Mouse (Mus musculus) left cerebral cortex, adult 8-10 months (tissue): ENCODE measurements around the gene Synpr. TPM values are rescaled to one million over a fixed set of nuclear protein-coding genes. Genes with fewer than 3 reads are reported as not detected.

Source experiments
- DNase-seq, 2 experiments: peaks; one replicate each; pipeline ENCODE4 v3.0.0; 2022; ENCODE audit warnings: low spot score in 2 of 2
- total RNA-seq, 4 experiments: library from RNA; stranded (reverse); gene quantifications; 2 replicates each; pipeline ENCODE4 v1.2.4; 2022

The Synpr gene
- total RNA-seq, 4 experiments from 2014 or later, result 121 to 163 (median 141) TPM

DNA sequence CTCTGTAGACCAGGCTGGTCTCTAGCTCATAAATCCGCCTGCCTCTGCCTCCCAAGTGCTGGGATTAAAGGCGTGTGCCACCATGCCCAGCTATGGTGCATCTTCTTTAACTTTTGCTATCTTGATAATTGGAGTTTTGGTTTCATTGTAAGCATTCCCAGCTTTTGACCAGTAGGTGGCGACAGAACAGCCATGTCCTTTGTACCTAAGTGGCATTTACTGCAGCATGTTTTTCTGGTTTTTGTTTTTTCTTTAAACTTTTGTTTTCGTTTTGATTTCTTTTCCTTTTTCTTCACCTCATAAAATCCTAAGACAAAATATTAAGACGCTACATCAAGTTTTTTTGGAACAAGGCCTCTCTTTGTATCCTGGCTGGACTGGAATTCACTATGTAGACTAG is 69.6 kb downstream of the Synpr start:
- DNase-seq, result no peak

DNA sequence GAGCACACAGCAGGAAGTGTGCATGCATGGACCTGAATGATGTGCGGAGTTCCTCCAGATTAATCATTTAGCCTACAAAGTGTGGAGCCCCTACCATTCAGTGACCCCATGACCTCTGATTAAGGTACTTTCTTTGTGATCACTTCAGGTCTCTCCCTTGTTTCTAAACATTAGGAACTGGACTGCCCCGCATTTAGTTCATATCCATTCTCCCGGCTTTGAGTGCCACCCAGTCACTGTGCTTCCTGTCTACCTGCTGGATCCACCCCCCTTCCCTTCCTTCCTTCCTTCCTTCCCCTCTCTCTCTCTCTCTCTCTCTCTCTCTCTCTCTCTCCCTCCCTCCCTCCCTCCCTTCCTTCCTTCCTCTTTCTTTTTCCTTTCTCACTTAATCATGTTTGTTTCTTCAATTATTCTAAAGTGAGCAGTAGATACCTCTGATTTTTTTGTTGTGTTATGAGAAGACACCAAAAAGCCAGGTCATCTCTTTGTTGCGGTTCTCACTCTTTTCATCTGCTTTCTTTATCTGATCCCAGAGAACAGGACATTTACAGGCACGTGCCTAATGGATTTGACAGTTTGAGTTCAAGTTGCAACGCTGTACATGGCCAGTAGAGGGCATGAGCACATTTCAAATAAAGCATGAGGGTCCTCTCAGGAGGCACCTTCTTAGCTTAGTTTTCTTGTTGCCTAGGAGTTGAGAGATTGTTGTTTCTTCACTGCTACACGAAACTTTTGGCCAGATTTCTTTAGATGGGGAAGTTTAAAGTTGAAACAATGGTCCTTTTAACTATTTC is 71.2 kb downstream of the Synpr start:
- peak in 1 of 2 experiments; percentile 30 for DNase-seq

DNA sequence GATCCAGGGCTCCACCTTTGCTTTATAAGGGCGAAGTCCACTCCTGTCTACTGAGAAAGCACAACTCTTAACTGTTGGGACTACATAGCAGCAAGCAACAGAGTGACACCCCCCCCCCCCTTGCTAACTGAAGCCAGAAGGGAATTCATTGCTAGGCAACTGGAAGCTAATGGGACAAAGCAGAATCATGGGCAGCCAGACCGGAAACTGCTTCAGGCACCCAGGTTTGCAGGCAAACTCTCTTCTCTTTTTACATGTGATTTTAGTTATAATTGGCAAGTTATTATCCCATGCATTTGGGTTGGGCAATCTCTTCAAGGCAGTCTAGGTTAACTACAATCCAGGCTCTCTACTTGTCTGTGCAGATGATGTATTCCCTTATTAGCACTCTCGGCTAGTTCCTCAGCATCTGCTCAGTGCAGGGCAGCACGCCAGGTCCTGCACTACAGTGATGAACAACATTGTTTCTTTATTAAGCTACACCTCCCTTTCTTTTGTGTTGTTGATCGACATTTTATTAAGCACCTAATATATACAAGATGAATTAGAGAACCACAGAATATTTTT is 72.6 kb downstream of the Synpr start:
- no peak for DNase-seq

DNA sequence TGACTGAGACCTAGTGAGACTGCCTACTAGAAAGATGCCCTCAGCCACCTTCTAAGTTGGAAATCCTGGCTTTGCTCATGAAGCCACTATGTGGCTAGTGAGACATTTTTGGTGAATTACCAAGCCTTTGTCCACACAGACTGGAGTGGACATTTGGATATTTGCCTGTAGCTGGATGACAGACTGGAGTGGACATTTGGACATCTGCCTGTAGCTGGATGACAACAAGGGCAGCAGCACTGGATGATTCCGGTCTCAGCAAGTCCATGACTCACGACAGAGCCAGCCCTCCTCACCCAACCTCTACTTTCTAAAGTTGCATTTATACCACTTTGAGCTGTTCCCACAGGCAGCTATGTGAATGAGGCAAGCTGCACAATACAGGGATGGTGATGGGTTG is 73.5 kb downstream of the Synpr start:
- no peak for DNase-seq

DNA sequence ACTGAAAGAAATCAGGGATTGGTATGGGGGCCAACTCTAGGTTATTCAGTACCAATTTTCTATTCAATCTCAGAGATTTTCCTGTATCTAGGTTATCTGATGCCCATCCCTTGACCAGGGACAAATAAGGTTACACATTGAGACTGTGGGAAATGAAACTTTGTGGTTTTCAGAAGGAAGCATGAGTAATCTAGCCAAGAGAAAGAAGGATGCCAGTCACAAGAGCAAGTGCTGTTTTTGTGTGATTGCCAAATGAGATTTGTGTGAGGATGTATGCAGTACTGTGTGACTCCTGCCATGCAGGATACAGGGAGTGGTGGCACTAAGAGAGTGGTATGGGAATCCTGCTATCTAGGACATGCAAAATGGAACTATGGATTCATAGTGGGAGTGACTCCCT is 76.6 kb downstream of the Synpr start:
- DNase-seq, result no peak

DNA sequence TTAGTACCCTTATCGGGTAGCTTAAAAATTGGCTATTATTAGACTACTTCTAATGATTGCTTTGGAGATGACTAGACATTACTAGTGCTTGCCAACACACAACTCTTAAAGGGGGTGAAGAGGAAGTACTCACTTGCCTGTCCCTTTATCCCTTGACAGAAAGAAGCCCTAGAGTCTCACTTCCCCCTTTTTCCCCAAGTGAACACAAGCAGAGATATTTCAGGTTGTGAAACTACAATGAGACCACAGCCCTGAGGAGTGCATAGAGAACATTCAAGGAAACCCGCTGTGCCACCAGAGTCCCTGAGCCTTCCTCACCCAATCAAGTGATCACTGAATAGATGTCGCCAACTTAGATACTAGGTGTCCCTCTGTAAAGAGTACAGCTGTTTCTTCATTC is 77.1 kb downstream of the Synpr start:
- no peak for DNase-seq

DNA sequence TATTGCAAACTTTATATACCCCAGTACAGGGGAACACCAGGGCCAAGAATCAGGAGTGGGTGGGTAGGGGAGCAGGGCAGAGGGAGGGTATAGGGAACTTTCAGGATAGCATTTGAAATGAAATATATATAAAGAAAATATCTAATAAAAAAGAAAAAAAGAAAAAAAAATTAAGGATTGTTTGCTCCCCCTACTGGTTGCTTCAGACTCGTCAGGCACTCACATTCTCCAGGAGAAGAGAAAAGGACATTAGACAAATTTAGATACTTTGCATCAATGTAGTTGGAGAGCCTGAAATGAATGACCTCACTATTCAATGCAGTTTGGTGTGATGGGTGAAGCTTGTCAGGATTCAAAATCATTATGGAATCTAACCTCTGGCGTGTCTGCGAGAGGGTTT is 83.7 kb downstream of the Synpr start:
- no peak for DNase-seq

DNA sequence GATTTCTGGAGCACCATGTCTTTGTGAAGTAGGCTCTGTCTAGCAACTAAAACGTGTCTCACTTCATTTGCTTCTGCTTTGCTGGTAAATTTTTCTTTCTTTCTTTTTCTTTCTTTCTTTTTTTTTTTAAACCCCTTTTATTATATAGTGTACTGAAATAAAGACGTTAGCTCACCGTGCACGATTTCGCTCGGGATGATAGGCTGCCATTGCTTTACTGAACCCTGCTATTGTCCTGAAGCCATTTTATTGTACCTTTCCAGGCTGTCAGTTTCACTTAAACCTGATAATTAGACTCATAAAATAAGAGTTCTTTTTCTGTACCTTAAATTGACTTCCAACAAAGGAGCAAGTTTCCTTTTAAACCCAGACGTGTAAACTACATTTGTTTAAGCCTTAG is 104.5 kb downstream of the Synpr start:
- no peak for DNase-seq

DNA sequence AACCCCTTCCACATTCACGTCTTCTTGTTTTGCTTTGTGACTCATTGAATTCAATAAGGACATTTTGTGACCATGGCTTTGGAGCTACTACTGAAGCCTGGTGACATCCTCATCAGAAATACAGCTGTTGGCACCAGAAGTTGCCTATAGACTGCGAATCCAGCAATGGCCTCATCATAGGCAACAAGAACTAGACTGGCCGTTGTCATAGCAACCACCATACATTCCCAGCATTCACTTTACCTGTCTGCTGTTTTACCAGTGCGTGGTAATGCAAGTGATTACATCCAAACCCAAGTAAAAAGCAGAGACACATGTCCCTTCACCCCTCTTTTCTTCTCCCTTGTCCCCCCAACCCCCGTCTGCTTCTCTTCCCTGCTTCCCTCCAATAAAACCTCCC is 105.4 kb downstream of the Synpr start:
- no peak for DNase-seq

DNA sequence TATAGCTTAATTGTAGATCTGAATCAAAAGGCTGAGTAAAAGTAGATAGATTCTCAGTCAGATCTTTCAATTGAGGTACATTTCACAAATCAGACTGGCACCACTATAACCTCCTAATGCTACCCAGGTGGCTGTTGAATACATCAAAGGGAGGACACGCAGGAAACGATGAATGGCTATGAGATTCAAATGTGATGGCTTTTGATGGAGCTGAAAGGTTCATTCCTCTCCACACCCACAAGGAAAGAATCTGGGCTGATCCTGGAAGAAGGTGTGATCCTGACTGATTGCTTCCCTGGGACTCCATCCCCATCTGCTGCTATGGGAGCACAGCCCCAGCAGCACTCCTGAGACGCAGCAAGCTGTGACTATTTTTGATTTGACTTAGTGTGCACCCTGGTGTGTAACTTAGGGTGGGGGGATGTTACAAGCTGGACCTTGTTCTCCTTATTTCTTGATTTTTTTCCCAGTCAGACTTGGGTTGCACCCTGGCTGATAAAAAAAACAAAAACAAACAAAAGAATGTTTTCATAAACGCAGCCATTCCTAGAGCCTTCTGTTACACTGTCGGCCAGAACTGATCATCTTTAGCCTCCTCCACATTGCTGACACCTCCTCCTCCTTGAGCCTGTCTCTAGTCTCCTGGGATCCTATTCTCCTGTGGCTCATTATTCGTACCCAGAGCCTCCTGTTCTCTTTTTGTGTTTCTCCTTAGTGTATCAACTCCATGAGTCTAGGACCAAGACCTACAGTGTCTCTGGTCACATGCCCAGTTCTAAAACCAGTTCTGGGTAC is 114.8 kb downstream of the Synpr start:
- DNase-seq, result peak in 1 of 2 experiments; percentile 10

DNA sequence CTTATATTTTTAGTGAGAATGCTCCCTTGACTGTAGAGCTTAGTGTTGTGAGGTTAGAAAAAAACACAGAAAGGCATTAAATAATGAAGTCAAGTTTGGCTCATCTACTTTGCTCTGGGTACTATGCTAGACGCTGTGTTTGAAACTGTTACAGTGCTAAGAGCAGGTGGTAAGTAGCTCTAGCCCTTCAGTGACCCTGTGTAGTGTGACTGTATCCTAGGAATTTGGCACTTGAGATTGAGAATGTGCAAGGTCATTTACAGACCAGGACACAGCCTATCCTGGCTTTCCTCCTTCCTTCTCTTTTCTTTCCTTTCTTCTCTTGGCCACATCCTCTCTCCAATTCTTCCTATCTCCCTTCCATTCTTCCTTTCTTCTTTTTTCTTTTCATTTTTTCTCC is 127.1 kb downstream of the Synpr start:
- DNase-seq, result no peak

DNA sequence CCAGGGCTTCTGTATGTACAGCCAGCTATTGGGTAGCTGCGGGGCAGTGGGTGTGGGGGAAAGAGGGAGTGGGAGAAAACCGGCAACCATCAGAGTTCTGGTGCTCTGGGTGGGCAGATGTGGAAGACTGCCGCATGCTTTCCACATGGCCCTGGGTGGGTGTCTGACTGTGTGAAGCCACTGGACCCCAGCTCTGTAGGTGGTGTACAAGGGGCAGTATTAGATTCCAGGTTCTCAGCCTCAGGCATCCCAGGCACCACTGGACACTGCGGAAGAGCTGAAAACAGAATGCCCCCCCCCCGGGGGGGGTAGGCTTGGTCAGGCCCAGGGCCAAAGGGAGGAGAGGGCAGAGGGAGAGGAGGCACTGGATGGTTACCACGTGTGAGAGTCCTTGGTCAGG is 156.1 kb downstream of the Synpr start:
- DNase-seq, result no peak

DNA sequence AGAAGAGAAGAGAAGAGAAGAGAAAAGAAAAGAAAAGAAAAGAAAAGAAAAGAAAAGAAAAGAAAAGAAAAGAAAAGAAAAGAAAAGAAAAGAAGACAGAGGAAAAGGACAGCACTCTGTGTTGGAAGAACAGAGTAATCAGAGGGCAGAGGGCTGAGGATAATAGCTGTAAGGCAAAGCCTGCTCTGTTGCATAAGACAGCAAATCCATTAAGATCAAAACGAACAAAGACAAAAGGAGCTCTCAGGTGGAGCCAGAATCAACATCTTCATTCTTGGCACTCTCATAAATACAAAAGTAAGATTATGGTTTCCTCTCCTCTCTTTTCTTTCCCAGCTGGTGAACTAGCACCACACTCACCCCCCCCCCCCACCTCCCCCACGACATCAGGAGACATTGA is 160.3 kb downstream of the Synpr start:
- no peak for DNase-seq

DNA sequence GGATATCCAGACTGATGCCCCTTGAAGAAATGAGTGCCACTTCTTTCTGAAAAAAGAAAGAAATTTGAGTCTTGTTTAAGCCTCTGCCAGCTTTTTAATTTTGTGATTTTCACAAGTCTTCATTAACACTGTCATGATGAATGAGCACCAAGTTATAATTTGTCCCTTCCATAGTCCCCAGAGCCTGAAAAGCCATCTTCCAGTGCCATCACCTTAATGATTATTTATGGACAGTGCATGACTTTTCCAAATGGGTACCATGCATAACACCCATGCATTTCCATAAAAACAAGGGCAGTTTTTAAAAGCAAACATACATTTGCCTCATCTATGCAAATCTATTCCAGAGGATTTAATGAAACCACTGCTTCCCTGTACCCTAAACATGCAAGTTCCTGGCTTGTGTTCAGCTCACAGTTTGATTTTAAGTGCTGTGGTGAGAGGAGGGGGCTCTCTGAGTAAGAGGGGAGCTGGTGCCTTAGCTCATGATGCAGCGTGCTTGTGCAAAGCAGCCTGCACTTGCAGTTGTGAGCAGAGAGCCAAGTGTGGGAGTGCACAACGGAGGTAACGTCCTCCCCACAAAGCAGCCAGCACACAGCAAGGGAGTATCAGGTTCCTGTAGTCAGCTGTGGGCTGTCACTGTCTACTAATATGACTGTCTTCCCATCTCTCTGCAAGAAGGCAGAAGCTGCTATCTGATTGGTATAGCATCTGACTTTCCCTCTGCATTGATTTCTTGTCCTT is 169.1 kb downstream of the Synpr start:
- peak in 1 of 2 experiments; percentile 12 for DNase-seq

DNA sequence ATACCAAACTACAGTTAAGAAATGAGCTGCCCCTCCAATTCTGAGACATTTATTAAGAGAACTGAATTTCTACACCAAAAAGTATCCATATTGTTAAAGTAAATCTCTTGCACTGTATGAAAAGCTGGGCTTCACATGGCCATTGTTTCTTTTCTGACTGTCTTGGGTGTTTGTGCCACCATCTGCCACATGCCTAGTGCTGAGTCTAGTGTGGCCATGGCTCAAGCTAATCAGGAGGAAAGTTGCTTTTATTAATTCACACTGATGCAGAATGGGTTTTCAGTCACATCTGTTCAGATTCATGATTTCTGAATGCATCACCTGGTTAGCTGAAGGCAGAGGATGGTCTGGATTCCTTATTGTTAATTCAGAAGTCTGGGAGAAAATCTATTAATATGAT is 170.4 kb downstream of the Synpr start:
- no peak for DNase-seq

DNA sequence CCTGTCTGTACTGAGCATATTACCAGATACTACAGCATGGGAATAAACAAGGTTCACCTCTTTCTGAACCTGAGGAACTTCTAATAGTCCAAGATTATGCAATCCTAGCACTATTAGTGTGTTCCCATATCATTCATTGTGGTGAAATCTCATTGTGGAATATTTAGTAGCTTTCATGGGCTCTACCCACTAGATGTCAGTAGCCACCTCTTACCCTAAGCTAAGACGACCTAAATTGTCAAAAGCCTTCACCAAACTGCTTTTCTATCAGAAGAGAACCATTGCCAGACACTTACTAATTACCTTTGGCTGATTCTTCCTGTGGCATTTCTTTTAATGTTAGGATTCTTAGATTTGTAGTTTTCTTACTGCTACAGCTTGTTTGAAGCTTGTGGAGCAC is 174.8 kb downstream of the Synpr start:
- no peak for DNase-seq

DNA sequence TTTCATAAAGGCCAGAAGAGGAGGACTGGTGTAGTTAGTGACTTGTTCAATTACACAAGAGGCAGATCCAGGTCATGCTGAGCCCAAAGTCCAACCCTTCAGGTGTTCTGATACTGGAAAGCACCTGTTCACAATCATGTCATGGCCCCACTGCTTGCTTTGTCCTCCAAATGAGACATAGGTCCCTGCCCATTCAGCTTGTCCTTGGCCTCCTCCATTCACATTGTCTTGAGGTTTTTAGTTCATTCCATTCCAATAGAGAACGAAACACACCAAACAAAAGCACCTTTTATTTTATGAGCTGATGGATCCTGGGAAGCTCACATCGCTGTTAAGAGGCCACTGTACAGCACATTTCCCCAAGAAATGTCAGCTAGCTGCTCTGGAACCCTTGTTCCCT is 184.6 kb downstream of the Synpr start:
- no peak for DNase-seq

DNA sequence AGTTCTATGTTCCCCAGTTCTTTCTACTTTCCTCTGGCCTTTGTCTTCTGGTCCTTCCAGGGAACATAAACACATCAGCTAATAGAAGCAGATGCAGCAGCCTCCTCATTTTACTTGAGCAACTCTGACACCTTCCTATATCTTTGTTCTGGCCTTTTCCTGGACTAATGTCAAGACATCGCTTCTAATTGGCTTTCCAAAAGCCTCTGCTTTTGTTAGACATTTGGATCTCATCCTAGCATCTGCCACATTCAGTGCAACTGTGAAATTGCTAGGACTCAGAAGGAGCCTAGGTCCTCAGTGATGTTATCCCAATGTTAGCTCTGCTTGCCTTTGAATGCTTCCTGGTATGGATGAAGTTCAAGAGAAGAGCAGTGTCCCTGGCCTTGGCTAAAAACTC is 193.2 kb downstream of the Synpr start:
- DNase-seq, result no peak

DNA sequence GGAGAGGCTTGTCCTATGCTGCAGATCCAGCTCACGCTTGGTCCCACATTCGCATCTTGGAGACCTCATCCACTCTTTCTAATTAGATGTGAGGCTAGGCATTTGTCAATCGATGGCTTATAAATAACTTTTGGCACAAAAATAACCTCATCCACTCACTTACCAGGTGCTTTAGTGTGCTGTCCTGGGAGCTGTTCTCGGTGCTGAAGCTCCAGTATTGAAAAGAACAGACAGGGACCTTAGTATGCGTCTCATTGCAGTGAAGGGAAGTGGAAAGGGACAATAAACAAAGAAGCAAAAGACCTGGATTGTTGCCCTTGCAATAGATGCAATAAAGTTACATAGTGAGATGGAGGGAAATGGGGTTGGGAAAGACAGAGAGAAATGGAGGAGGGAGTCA is 220.8 kb downstream of the Synpr start:
- DNase-seq, result no peak

DNA sequence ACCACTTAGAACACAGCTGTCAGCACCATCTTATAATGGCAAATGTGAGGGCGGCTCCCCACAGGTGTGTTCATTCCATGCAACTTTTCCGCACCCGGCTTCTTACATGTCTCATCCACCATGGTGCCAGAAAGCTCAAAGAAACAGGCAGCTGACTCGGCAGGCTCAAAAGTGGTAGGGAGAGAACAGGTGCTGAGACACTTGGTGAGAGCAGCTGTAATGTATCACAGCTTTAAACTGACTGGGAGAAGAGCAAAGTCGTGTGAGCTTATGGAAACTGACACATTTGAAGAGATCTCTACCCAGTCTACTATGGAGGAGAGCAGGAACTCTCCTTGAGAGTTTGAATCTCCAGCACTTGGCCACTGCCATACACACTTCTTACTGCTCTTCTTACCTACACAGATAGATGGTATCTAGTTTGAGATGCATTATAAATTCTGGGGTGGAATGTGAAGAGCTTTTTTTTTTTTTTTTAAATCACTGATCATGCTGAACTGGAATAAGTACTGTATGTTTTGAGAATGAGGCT is 234.1 kb downstream of the Synpr start:
- no peak for DNase-seq

DNA sequence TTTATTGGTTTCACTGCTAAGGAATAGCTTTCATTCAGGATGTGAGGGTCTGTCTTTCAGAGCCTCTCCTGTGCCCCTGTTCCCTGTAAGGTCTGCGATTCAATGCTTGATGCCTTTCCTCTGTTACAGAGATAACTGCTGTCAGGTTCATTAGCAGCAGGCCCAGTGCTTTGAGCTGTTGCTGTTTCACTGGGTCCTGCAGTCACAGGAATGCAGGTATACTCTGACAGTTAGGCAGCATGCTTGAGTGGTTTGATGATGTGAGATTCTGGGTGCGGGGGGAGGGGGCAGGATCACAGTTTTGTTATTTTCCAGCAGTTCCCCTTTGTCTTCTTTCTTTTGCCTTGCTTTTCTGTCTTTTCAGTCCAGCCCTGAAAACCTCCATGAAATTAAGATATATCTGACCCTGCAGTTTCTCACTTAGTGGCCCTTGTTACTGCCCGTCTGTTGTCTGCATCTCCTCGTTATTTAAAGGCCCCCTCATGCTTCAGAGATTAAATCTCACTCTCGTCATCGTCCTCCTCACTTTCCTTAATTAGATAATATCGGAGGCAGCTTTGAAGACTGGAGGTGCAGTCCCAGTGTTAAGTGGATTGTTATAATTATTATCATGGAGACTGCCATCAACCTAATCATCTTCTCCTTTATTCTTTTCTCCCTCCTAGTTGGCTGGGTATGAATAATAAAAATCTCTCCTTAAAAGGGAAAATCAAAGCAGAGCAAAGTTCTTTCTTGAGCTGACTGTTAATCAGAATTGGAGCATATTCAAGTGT is 234.8 kb downstream of the Synpr start:
- DNase-seq, result no peak
